Mouse (Mus musculus) lung, embryonic 15.5 days (tissue): ENCODE data around the gene Bicd1. TPM values are rescaled to one million over a fixed set of nuclear protein-coding genes. Genes with fewer than 3 reads are reported as not detected.
"Not testable (repeated sequence)": the region's sequence is repeated elsewhere in the genome, so short reads cannot be mapped to it uniquely, and the experiment has no call there.

Experiments
- ATAC-seq: fragments of 200-750 bp; cut with Nextera tagmentation; 2 replicates; pipeline ENCODE4 v1.8.0; 2017; ENCODE audit warnings: moderate number of reproducible peaks, borderline replicate concordance; ENCODE audit not compliant: low FRiP score, low TSS enrichment; ENCODE audit errors: extremely low read depth
- H3K27ac ChIP-seq: fragments of 300-500 bp; sonication (generic); 2 replicates; pipeline ENCODE4 v1.5.1; 2015; ENCODE audit warnings: moderate library complexity, mild to moderate bottlenecking, inconsistent platforms
- H3K27me3 ChIP-seq: fragments of 300-500 bp; sonication (generic); 2 replicates; pipeline ENCODE4 v1.6.1; 2015; ENCODE audit warnings: inconsistent platforms
- H3K36me3 ChIP-seq: fragments of 300-500 bp; sonication (generic); 2 replicates; pipeline ENCODE4 v1.6.1; 2015; ENCODE audit warnings: inconsistent platforms
- H3K4me1 ChIP-seq: fragments of 300-500 bp; sonication (generic); 2 replicates; pipeline ENCODE4 v1.6.1; 2015; ENCODE audit warnings: inconsistent platforms
- H3K4me2 ChIP-seq: fragments of 300-500 bp; sonication (generic); 2 replicates; pipeline ENCODE4 v1.6.1; 2015; ENCODE audit warnings: inconsistent platforms, mild to moderate bottlenecking, moderate library complexity
- H3K4me3 ChIP-seq: fragments of 300-500 bp; sonication (generic); 2 replicates; pipeline ENCODE4 v1.5.1; 2015; ENCODE audit warnings: mild to moderate bottlenecking, inconsistent platforms
- H3K9ac ChIP-seq: fragments of 300-500 bp; sonication (generic); 2 replicates; pipeline ENCODE4 v1.6.1; 2015; ENCODE audit warnings: inconsistent platforms
- H3K9me3 ChIP-seq: fragments of 300-500 bp; sonication (generic); 2 replicates; pipeline ENCODE4 v1.6.1; 2016; ENCODE audit warnings: inconsistent platforms
- WGBS: fragments of 180-500 bp; shearing (Covaris S2); methylation state at CpG from one replicate; pipeline ENCODE4 v1.1.7; 2015; 5-methylcytosine and 5-hydroxymethylcytosine counted together
- polyA plus RNA-seq: library from polyadenylated mRNA; unstranded; fragments of >200 nt; fragmentation: Nextera tagmentation; extraction: Ambion mirVana; gene quantifications from 2 replicates; pipeline ENCODE4 v1.2.1, GENCODE M21; 2015

Bicd1 gene
- 6.9 and 7.7 TPM in 2 replicates for polyA plus RNA-seq

DNA sequence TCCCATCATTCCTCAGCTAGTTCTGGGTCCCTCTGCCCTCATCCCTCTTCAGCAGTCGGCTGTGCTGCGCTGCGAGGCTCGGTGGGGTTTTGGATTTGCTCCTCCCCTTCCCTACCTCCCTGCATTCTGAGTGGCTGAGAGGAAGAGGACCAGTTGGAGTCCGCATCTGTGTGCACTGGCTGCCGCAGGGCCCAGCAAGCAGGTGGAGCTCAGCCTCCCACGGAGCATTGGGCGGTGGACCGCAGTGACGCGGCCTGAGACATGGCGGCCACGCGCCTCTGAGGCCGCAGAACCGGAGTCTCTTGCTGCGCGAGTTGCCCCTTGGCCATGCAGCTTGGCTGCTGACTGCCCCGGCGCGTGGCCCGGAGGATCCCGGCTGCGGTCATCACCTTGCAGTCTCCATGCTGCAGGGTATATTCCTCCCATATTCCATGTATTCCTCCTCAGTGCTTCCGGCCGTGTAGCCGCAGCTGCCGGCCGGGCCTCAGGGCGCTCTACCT, at the start of gene Bicd1:
TSS of gene Bicd1 (plus strand) at position 54 of the 500 bp plus-strand sequence.
- peak within 1 kb of the TSS; percentile 55 for H3K9ac ChIP-seq
- no peaks in the 10 kb centered on the region for H3K9me3 ChIP-seq
- H3K36me3 ChIP-seq = no peaks in the 10 kb centered on the region
- ATAC-seq = peak; percentile 98
- WGBS = under 1% methylated on average over 30 of the region's 30 CpGs
- H3K4me2 ChIP-seq = peak within 1 kb of the TSS; percentile 88
- no peaks in the 10 kb centered on the region for H3K4me1 ChIP-seq
- H3K27ac ChIP-seq = peak within 1 kb of the TSS; percentile 63
- H3K27me3 ChIP-seq = 0 out of 2 replicates have a peak, but pooled peaks cover 6% of the 10 kb centered on the region
- peak within 1 kb of the TSS; percentile 65 for H3K4me3 ChIP-seq

DNA sequence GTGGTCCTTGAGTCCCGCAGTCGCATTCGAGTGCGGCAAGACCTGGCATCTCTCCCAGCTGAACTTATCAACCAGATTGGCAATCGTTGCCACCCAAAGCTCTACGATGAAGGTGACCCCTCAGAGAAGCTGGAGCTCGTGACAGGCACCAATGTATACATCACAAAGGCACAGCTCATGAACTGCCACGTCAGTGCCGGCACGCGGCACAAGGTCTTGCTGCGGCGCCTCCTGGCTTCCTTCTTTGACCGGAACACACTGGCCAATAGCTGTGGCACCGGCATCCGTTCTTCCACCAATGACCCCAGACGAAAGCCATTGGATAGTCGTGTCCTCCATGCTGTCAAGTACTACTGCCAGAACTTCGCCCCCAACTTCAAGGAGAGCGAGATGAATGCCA, 46.2 kb upstream of the Bicd1 start:
- not testable (repeated sequence) for H3K9me3 ChIP-seq, H3K9ac ChIP-seq, H3K4me1 ChIP-seq, H3K27ac ChIP-seq, H3K36me3 ChIP-seq, ATAC-seq, H3K27me3 ChIP-seq, H3K4me2 ChIP-seq, H3K4me3 ChIP-seq
- 97% methylated on average over 20 of the region's 20 CpGs for WGBS

GRCm38 (mm10) chr6:149365975-149366374, 42.7 kb upstream of the Bicd1 start:
- not testable (repeated sequence) for H3K4me3 ChIP-seq, H3K27me3 ChIP-seq, H3K4me1 ChIP-seq, H3K4me2 ChIP-seq, H3K9me3 ChIP-seq, ATAC-seq, H3K27ac ChIP-seq, H3K9ac ChIP-seq, H3K36me3 ChIP-seq
- 90% methylated on average over 2 of the region's 2 CpGs for WGBS

- Histone ChIP-seq H3K4me1 (no peaks in the 10 kb centered on the region), H3K27me3 (no peaks in the 10 kb centered on the region), H3K36me3 (no peaks in the 10 kb centered on the region), H3K4me2 (no peak overlapping the region), H3K9ac (no peak overlapping the region), H3K4me3 (no peak overlapping the region), H3K9me3 (no peaks in the 10 kb centered on the region), H3K27ac (no peak overlapping the region)
- ATAC-seq = no peak
- WGBS = 88% methylated on average over 2 of the region's 2 CpGs
Observed at GRCm38 (mm10) chr6:149366403-149366802, 42.3 kb upstream of the Bicd1 start.

- Histone ChIP-seq H3K36me3 (no peaks in the 10 kb centered on the region), H3K4me3 (no peak overlapping the region), H3K9me3 (no peaks in the 10 kb centered on the region), H3K4me2 (no peak overlapping the region), H3K4me1 (no peaks in the 10 kb centered on the region), H3K27me3 (no peaks in the 10 kb centered on the region), H3K27ac (no peak overlapping the region), H3K9ac (no peak overlapping the region)
- 45% methylated on average over 2 of the region's 2 CpGs for WGBS
- 0 out of 2 replicates have a peak, but pooled peaks have one; percentile 14 for ATAC-seq
Observed at GRCm38 (mm10) chr6:149374986-149375457, 33.7 kb upstream of the Bicd1 start.

DNA sequence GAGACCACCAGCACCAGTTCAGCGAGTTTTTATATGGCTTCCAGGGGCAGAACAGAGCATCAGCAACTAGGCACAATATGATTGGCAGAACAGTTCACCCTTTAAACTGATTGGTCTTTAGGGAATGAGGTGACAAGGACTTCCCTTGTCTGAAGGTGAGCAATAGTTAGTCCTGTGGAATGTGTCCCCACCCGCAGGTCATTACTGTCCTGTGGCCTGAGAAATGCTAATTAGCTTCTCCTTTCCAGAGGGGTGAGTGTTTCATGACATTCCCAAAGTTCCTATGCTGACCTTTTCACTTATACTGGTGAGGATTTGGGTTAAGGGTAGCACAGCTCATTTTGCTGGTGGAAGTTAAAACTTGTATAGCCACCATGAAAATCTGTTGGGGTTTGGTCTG, 25.2 kb upstream of the Bicd1 start:
- H3K9me3 ChIP-seq = no peaks in the 10 kb centered on the region
- no peak for ATAC-seq

DNA sequence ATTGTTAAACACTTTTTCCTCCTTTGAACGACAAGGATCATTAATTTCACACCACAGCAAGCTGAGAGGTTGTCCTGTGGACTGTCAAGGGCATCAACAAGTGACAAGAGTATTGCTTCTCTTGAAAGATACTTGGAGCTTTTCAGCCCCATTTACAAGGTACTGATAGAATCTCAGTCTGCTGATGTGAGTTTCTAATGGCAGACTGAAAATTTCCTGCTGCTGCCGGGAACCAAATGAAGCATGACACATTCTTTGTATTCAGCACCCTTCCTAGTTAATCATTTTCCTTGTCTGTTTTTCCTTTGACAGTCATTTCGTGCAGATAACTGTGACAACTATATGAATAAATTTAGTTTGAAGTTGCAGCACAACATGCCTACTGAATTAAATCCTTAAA, 22.3 kb upstream of the Bicd1 start:
- no peaks in the 10 kb centered on the region for H3K36me3 ChIP-seq
- H3K9me3 ChIP-seq = no peaks in the 10 kb centered on the region
- H3K27ac ChIP-seq = no peak overlapping the region
- WGBS = 21% methylated on average over 3 of the region's 3 CpGs
- no peaks in the 10 kb centered on the region for H3K4me1 ChIP-seq
- no peak overlapping the region for H3K4me2 ChIP-seq
- H3K4me3 ChIP-seq = no peak overlapping the region
- H3K27me3 ChIP-seq = no peaks in the 10 kb centered on the region
- H3K9ac ChIP-seq = no peak overlapping the region
- no peak for ATAC-seq

More for the DNA sequence above, 25.2 kb upstream of the Bicd1 start:
- Histone ChIP-seq H3K4me1 (no peaks in the 10 kb centered on the region), H3K36me3 (no peaks in the 10 kb centered on the region), H3K27ac (no peak overlapping the region), H3K27me3 (no peaks in the 10 kb centered on the region), H3K4me2 (no peak overlapping the region), H3K4me3 (no peak overlapping the region), H3K9ac (no peak overlapping the region)
- 70% methylated on average over 2 of the region's 2 CpGs for WGBS

GRCm38 (mm10) chr6:149389626-149390025, 19.1 kb upstream of the Bicd1 start:
- H3K9me3 ChIP-seq = not testable (repeated sequence)
- 76% methylated on average over 2 of the region's 2 CpGs for WGBS

GRCm38 (mm10) chr6:149399396-149399795, 9.3 kb upstream of the Bicd1 start:
- H3K4me2 ChIP-seq = no peak overlapping the region
- H3K4me1 ChIP-seq = no peaks in the 10 kb centered on the region
- no peaks in the 10 kb centered on the region for H3K36me3 ChIP-seq
- no peak overlapping the region for H3K27ac ChIP-seq
- no peaks in the 10 kb centered on the region for H3K27me3 ChIP-seq
- ATAC-seq = no peak
- H3K4me3 ChIP-seq = no peak overlapping the region
- no peaks in the 10 kb centered on the region for H3K9me3 ChIP-seq
- no peak overlapping the region for H3K9ac ChIP-seq

More at GRCm38 (mm10) chr6:149389626-149390025, 19.1 kb upstream of the Bicd1 start:
- H3K4me2 ChIP-seq, H3K9ac ChIP-seq, H3K4me1 ChIP-seq, H3K27ac ChIP-seq, H3K27me3 ChIP-seq, ATAC-seq, H3K4me3 ChIP-seq, H3K36me3 ChIP-seq: not testable (repeated sequence)

DNA sequence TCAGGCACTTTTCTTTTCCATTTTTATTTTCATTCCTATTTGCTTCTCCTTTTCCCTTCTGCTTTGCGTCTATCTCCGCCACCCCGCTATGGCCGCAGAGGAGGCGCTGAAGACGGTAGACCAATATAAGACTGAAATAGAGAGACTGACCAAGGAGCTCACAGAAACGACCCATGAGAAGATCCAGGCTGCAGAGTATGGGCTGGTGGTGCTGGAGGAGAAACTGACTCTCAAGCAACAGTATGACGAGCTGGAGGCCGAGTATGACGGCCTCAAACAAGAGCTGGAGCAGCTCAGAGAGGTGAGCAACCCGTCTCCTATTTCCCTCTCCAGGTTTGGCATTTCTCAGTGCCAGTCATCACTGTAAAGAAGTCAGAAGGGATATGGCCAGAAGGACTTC, 655 bp downstream of the Bicd1 start:
- under 1% methylated on average over 11 of the region's 11 CpGs for WGBS
- no peaks in the 10 kb centered on the region for H3K4me1 ChIP-seq
- no peaks in the 10 kb centered on the region for H3K36me3 ChIP-seq
- peak overlapping the region; percentile 88 for H3K4me2 ChIP-seq
- H3K9ac ChIP-seq = peak overlapping the region; percentile 55
- ATAC-seq = peak; percentile 41; the same call in 1 of the 2 replicates
- H3K27ac ChIP-seq = peak overlapping the region; percentile 63
- no peaks in the 10 kb centered on the region for H3K9me3 ChIP-seq
- 0 out of 2 replicates have a peak, but pooled peaks cover 6% of the 10 kb centered on the region for H3K27me3 ChIP-seq
- H3K4me3 ChIP-seq = peak overlapping the region; percentile 65

DNA sequence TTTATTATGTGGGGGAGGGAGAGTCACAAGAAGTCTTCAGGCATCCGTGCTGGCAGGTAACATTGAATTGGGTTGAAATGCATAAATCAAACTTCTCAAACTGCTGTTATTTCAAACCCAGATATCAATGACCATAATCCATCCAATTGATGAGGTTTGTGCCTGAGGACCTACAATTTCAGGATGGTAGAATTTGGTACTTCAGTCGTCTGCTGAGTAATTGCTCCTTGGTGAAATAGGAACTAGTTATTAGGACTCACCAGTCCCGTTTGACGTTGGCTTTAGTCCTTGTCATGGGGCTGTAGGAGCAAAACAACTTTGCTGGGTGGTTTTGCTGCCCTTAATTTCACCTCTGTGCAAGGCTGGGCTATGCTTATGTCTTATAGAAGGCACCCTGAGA, 1.2 kb downstream of the Bicd1 start:
- Histone ChIP-seq H3K9me3 (no peaks in the 10 kb centered on the region), H3K27me3 (0 out of 2 replicates have a peak, but pooled peaks cover 6% of the 10 kb centered on the region), H3K4me2 (peak overlapping the region; percentile 88), H3K9ac (no peak overlapping the region), H3K36me3 (no peaks in the 10 kb centered on the region), H3K4me1 (no peaks in the 10 kb centered on the region), H3K27ac (no peak overlapping the region), H3K4me3 (peak overlapping the region; percentile 65)
- WGBS = 17% methylated on average over 4 of the region's 4 CpGs
- ATAC-seq = no peak

- Histone ChIP-seq H3K27ac (no peak overlapping the region), H3K4me2 (no peak overlapping the region), H3K9me3 (no peaks in the 10 kb centered on the region), H3K27me3 (0 out of 2 replicates have a peak, but pooled peaks cover 4% of the 10 kb centered on the region), H3K4me3 (no peak overlapping the region), H3K4me1 (no peaks in the 10 kb centered on the region), H3K9ac (no peak overlapping the region), H3K36me3 (no peaks in the 10 kb centered on the region)
- no peak for ATAC-seq
Observed at GRCm38 (mm10) chr6:149413256-149413655, 4.6 kb downstream of the Bicd1 start.

DNA sequence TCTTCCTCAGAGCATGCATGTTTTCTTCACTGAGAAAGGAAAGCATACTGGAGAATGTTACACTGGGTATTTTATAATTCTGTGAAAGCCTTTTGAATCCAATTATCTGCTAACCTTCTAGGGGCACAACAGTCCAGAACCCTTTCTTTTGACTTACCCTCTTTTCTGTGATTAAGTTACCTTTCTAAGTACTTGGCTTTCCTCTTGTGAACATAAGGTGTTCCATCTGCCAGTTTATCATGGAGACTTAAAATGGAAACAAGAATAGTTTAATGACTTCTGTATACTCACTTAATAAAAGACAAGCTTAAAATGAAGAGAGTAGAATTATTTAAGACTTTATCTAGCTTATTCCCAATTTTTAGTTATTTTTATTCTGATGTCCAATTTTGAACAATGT, 16.1 kb downstream of the Bicd1 start:
- H3K27me3 ChIP-seq = no peaks in the 10 kb centered on the region
- no peak overlapping the region for H3K4me3 ChIP-seq
- no peaks in the 10 kb centered on the region for H3K36me3 ChIP-seq
- no peaks in the 10 kb centered on the region for H3K9me3 ChIP-seq
- no peak overlapping the region for H3K9ac ChIP-seq
- ATAC-seq = no peak
- no peak overlapping the region for H3K27ac ChIP-seq
- no peaks in the 10 kb centered on the region for H3K4me1 ChIP-seq
- H3K4me2 ChIP-seq = no peak overlapping the region
